Mouse (Mus musculus) liver, adult (tissue): ENCODE results near the gene Tuba4a.

Source experiments
- GATA4 ChIP-seq: IDR thresholded peaks from 2 replicates; pipeline ENCODE4 v1.6.1; 2014; ENCODE audit warnings: mild to moderate bottlenecking, low read length; ENCODE audit not compliant: insufficient replicate concordance

Tuba4a gene

DNA sequence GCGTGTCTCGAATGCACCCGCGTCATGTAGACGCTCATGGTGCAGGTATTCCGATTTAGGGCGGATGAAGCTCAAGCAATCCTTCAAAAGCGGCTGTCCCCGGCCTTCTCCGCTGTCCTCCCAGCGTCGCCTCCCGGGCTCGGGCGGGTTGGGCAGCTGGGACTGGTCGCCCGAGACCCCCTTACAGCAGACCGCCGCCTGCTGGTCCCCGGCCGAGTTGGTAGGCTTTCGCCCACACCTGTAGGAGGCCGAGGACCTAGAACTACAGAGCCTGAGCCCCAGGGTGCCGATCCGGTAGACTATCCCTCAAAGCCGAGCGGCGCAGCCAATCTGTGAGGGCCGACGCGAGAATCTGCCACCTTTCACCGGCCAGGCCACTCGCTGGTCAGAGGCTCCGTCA, at the start of gene Tuba4a:
Tuba4a (minus strand) TSS at position 335 of the 400 bp plus-strand sequence.
- no peak for TF ChIP-seq GATA4

- TF ChIP-seq GATA4 = no peak
These were observed 44.6 kb upstream of the Tuba4a start, which contains the start of gene Ptprn for GRCm38 (mm10) chr1:75264091-75264880. Ptprn (minus strand) TSS chr1:75264502.

DNA sequence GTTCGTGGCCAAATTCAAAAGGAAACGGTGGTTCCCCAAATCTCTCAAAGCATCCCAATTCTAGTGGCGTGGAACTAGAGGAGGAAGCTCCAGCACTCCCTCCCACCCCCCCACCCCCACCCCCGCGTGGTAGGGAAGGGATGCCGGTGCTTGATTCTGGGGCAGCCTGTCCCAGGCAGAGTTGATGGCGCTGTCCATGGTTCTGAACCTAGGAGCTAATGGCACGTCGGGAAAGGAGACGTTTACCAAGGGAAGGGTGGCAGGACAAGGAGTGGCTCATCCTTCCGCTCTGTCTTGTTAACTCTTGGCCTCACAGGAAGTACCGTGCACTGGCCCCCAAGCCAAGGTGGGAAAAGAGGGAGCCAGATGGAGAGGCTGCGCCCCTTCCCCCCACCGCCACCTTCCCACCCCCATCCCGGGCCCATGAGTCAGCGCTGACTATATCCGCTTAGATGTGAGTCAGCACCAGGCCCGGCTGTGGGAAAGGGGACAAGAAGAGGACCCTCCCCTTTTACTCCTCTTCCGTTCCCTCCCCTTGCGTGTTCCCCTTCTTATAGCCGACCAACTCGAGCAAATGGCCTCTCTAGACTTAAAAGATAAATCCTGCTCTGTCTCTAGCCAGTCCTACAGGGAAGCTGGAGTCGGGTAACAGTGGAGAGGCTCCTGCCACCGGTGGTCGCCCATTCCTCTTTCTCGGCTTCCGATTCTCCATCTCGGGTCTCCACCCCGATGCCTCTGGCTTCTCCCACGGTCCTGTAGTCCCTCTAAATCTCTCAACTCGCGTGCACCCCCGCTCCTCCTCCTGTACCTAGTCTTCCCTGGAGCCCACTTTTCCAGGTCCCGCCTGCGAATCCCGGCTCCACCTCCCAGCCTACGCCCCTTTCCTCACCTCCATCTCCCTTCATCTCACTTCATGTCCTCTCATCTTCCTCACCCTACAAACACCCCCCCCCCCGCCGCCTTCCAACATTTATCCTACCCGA, 43.6 kb upstream of the Tuba4a start:
- no peak for TF ChIP-seq GATA4

DNA sequence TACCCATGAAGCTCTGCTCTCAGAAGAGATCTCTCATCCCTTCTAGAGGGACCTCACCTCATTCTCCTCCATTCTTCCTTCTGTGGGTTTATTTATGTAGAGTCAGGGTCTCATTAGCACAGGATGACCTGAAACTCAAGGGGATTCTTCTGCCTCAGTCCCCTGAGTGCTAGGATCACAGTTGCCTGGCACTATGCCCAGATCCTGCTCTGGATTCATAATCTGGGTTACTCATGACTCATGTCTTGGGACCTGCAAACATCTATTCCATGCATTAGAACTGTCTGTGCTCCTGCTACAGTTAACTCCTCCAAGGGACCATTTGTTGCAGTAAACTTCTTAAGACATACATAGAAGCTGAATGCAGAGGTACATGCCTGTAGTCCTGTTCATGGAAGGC, 41.6 kb upstream of the Tuba4a start:
- TF ChIP-seq GATA4 = no peak

DNA sequence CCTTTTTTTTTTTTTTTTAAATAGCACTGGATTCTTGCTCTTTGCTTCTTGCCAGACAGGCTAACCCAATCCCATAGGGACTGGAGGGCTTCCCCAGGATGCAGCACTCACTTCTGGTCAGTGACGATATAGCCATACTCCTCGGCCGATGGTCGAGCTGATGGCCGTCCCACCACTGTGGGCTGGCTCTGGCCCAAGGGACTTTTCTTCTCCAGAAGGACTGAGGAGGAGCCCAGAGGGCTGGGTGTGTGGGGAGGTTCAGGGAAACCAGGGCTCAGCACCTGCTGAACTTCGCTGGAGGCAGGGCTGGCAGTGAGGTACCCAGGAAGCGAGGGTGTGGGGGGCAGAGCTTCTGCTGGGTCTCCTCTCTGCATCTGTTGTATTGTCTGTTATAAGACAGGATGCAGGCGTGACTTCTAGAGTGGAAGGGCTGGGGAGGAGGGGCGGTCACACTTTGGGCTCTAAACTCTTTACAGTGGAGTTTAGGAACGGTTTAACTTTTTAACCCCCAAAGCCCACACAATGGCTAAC, 35.9 kb upstream of the Tuba4a start:
- TF ChIP-seq GATA4 = no peak

DNA sequence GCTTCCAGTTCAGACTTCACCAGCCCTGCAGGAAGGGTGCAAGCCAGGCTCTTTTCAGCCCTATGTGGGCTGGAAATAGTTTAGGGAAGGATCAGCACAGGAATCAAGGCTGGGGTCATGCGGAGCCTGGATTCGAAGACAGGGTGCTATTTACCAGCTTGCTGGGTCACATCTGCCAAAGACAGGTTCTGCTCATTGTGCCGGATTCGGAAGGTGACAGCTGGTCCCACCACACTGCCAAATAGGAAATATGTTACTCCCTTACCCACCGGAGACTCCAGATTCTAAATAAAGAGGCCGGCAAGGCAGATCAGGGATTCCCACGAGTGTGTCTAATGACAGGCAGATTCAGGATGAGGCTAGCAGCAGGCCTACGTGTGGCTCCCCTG, 35.0 kb upstream of the Tuba4a start:
- no peak for TF ChIP-seq GATA4

DNA sequence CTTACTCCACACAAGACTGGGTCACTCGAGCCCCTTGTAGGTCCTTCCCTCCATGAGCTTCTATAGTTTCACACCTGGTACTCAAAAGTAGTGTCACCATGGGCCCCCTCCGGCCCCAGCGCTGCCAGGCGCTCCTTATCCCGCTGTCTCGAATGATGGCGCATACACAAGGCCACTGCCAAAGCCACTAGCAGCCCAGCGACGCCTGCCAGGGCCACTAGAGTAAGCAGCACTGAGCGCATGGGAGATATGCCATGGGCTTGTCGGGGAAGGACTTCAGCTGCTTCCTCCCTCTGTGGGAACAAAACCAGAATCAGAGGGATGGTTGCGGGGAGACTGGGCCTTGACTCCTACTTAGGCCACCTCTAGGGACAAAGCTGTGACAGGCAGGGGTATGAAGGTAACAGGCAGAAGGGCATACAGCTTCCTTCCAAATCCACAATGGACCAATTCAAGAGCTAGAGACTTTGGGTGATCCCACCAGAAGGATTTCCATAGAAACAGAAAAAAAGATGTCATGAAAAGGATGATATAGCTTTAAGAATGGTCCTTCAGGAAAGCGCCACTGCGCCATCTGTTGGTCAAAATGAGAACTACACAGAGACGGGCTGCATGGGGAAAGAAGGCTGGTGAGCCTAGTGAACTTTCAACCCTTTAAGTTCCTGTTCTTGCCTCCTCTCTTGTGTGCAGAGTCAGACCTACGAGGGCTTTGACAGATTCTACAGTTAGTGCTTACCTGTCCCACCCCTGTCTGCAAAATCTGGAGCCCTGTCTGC, 34.4 kb upstream of the Tuba4a start:
- no peak for TF ChIP-seq GATA4

DNA sequence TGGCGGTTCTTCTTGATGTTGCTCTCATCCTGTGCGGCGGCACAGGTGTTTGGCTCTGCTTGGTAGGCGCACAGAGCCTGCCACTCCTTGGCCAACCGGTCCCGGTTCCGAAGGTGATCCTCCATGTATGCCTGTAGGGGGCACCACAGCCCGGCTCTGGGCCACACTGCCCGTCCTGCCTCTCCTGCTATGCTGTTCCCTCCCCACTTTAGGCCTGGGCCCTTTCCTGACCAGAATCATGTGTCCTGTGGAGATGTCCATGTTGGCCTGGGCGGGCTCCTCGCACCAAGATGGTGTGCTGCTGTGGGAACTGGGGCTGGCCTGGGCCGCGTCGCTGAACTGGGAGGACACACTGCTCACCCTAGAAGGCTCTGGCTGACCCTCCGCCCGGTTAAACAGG, 33.4 kb upstream of the Tuba4a start:
- no peak for TF ChIP-seq GATA4

- no peak for TF ChIP-seq GATA4
These were observed 32.6 kb upstream of the Tuba4a start for GRCm38 (mm10) chr1:75252308-75252707.

DNA sequence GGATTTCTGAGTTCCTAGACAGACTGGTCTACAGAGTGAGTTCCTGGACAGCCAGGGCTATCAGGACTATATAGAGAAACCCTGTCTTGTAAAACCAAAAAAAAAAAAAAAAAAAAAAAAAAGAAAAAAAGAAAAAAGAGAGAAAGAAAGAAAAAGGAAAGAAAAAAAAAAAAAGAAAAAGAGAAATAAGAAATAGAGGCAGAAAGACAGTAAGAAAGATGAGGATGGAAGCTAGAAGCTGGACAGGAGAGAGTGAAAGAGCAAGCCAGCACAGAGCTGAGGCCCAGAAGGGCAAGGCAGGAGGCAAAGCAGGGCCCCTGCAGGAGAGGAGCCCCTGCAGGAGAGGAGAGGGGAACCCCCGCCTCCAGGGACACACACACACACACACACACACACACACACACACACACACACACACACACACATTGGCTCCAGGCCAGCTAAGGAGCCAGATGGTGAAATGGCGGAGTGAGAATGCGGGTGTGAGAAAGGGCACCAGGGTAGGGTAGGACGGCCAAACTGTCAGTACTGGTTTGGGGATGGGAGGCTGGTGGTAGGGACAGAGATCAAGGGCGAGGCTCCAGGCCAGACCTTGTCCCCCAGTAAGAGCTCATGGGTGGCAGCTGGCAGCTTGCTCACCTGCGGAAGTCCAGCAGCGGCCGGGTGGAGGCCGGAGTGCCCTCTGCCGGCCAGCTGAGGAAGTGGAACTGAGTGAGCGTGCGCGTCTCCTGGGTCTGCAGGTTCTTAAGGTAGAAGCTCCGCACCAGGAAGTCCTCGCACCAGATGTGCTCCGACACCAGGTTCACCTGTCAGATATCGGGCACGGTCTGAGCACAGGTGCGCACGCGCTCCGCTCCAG, 31.7 kb upstream of the Tuba4a start:
- no peak for TF ChIP-seq GATA4

DNA sequence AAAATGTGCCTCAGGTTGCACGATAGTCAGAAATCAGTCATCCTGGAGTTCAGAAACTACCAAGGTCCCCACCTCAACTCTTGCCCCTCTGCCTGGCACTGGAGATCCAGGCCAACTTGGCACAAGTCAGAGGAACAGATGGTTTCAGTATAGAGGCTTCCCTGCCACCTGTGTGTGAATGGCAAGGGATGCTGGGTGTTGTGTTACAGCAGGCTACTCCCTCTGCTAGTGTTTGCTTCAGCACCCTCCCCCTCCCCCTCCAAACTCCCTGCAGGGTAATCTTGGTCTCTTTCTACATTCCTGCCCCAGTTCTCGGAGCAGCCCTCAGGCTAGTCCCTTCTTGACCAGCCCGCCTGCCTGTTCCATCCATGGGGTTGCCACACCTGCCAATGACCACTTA, 30.8 kb upstream of the Tuba4a start:
- no peak for TF ChIP-seq GATA4

- TF ChIP-seq GATA4 = no peak
These were observed 28.5 kb upstream of the Tuba4a start for GRCm38 (mm10) chr1:75248041-75248772.
